Mouse (Mus musculus): ENCODE results near the gene Nek6. TPM values are rescaled to one million over a fixed set of nuclear protein-coding genes. Genes with fewer than 3 reads are reported as not detected.

Nek6 gene
- total RNA-seq, 4 experiments from 2014 or later = 2.3 to 5.0 (median 2.7) TPM

DNA sequence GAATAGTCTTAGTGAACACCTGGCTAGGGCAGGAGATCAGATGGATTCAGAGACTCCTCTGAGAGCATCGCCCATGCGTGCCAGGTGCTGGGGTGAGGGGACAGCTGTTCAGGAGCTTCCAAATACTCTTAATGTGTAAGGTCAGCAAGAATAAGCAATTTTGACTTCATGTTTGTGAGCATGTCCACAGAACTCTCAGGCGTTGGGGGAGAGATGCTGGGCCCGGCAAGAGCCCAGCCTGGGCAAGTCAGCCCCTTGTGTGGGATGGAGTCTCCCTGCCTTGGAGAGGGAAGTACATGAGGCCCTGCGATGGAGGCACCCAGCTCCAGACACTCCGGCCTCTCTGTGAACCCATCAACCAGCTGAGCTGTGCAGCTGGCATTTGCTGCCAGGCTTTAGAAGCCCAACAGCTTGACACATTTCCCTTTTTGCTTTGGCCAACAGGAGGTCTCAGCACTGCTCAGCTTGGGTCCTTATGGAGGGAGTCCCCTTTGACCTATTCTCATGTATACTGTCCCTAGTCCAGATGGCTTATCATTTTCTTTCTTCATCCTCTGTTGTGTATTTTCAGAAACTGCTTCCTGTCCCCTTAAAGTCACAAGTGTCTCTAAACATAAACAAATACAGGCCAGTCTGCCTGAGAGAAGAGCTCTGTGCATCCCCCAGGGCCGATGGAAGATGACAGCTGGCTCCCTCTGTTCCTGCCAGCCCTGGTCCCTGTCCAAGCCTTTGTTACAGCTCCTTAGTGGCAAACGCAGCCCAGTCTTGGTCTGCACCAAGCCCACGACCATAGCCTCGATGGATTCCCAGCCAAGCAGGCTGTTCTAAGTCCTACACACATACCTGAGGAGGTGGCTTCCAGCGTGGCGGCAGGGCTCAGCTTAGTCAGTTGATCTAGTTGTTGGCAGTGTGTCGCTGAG is 67.4 kb downstream of the Nek6 start:
- DNase-seq (ENCODE audit: low spot score) = no peak

DNA sequence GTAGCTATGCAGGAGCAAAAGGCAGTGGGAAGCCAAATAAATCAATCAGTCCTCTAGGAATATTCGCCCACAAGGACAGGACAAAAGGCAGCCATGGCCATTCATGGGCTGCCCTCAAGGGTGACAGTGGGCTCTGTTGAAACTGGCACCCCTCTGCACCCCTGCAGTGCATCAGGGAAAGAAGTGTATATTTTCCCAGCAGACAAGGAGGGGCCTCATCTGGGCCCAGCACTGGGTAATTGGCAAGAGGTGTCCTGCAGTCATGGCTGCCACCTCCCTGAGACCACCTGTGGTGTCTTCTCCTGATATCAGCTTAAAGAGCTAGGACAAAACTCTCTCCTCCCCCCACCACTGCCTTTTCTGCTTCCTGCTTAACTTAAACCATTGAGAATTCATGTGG is 68.1 kb downstream of the Nek6 start:
- no peak for DNase-seq (ENCODE audit: low spot score)

DNA sequence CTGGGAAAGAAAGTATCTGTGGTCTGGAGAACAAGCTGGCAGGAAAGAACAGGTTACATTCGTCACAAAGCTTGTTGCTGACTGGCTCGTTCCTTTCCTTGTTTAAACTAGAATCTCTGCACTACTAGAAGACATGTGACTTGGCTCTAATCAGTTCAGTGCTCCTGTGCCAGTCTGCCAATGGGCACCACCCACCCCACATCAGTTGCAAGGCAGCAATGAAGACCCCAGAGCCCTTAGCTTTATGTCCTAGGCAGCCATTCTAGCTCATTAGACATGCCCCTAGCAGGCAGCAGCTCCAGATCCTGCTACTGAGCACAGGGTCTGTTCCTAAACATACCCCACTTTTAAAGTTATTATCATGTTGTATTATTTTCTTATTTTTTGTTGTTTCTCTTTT is 72.5 kb downstream of the Nek6 start:
- DNase-seq (ENCODE audit: low spot score) = no peak

DNA sequence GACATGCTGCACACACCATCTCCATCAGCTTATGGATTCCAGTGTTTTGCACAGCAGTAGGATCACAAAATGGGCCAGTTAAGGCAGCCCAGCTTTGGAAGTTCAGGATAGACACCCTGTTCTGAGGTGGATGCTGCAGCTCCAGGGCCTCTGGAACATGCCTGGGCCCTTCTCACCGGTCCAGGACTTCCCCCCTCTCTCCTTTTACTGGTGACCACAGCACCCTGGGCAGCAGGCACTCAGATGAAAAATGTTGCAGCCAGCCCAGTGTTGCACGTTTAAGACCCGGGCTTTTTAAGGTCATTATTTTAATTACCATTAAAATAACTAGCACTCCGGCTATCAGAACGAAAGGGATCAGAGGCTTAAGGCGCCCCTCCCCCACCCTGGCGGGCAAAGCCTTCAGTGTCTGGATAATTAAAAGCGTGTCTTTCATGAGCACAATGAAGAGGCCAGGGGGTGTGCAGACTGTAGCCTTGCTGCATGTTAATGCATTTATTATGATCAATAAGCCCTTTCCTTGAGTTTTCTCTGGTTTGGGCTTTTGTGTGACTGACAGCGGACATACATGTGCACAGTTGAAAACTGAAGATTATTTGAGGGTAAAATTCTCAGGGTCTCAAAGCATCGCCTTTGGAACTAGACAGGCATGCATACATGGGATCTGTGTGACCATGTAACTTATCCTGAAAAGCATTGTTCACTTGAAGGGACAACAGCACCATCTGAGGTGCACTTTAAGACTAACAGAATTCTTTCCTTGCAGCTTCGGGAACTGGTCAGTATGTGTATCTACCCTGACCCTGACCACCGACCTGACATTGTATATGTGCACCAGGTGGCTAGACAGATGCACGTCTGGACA is 73.3 kb downstream of the Nek6 start:
- no peak for DNase-seq (ENCODE audit: low spot score)

DNA sequence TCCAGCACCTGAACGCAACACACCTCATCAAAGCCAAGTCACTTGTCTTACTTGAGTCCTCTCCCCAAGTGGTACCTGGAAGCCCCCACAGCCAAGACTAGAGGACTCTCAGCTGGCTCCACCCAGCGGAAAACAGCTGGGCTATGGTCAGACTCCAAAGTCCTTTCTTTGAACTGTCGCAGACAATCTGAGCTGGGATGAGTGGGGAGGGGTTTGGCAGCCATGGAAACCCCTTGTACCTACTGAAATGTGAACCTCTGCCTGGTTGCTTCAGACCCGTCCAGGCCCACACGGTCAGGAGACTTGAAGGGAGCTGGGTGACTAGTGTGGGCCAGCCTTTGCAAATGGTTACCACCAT is 73.9 kb downstream of the Nek6 start:
- no peak for DNase-seq (ENCODE audit: low spot score)

DNA sequence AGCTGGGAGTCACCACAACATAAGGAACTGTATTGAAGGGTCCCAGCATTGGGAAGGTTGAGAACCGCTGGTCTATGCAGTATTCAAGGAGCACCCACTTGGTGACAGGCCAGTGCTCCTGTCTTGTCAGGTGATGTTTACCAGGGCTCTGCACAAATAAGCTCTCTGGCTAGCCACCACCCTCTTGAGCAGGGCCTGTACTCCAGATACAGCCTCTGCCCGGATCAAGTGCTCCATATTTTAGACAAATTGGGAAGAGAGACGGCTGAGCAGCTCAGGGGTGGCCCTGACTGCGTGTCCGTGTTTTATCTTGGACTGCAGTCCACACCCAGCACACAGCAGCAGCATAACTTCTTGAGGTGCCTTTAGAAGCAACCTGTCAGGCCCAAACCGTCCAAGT is 75.3 kb downstream of the Nek6 start:
- no peak for DNase-seq (ENCODE audit: low spot score)

DNA sequence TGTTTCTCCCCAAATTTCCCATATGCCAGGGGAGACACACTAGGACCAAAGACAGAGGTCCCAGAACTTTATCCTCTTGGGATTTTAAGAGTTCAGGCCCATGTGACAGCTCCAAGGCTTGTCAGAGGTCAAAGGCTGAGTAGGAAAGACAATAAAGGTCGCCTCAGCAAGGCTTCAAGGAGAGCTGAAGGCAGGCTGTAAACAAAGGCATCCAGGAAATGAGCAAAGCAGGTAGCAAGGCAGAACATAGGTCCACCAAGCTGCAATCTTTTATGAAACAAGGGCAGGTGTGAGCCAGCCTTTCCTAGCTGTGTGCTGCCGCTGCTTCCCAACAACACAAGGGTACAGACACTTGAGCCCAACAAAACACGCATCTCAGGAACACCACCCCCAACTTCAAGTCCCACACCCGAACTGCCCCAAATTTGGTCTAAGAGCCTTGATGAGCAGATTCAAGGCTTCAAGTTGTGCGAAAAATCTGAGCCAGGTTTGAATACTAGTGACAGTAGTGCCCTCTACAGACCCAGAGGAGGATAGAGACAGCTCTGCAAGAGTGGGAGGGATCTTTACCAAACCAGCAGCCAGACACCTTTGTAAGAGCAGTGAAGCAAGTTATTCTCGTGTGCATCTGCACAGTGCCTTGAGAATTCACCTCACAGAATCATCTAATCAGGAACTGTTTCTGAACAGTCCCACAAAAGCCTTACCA is 80.5 kb downstream of the Nek6 start:
- DNase-seq (ENCODE audit: low spot score) = no peak

DNA sequence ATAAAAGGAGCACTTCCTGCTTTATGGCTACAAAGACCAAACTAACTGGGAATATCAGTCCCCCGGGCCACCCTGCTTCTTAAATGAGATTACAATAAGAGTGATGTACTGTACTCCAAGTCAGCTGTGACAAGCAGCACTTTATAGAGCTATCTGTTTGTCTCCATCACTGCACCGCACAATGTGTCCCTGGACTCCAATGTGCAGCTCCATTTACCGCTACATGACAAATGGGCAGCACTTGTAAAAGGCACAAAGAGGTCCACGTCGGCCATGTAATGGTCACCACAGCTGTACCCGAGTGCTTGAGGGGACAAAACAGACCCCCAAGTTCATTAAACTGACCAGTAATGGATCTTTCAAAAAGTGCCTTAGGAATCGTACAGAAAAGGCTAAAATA is 83.4 kb downstream of the Nek6 start:
- no peak for DNase-seq (ENCODE audit: low spot score)

DNA sequence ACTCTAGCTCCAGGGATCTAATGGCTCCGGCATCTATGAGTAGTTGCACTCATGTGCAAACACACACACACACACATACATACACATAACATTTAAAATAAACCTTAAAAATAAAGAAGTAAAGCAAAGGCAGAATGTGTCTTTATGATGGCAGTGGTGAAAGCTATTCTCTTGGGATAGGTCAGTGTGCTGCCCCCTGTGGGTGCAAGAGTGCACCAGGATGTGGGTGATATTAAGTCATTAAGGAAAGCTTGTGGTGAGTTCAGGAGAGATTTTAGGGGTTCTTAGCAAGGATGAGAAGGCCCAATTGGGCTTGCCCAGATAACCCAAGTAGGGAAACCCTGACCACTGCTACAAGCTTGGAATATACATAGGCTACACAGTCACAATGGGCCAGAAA is 86.5 kb downstream of the Nek6 start:
- no peak for DNase-seq (ENCODE audit: low spot score)

DNA sequence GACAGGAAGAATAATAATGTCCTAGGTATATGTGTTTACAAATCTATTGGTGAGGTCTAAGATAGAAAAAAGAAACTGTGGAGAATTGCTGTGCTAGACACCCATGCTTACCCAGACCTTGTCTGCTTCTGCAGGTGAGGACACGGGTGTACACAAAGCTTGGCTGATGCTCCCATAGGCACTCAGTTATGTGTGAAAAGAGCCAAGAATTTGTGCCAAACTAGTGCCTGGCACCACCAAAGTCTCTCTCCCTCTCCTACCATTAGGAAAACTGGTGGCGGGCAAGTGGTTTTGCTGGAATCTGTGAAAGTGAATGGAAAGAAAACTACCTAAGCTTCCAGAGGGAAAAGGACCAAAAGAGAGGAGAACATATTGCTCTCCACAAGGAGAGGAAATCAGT is 87.0 kb downstream of the Nek6 start:
- no peak for DNase-seq (ENCODE audit: low spot score)

DNA sequence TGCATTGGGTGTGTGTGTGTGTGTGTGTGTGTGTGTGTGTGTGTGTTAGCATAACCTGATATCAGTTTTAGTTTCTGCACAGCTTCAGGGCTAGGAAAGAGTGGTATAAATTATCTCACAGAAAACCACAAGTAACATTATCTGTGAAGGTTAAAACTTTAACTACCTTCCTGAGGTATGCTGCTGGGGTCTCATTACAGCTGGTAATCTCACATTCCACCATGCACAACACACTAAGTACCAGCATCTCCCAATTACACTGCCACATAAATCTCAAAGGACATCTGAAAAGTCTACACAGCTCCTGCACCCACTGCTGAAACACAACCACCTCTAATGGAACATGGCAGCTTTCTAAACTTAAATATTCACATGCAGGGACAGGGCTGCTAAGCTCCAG is 89.4 kb downstream of the Nek6 start:
- no peak for DNase-seq (ENCODE audit: low spot score)

DNA sequence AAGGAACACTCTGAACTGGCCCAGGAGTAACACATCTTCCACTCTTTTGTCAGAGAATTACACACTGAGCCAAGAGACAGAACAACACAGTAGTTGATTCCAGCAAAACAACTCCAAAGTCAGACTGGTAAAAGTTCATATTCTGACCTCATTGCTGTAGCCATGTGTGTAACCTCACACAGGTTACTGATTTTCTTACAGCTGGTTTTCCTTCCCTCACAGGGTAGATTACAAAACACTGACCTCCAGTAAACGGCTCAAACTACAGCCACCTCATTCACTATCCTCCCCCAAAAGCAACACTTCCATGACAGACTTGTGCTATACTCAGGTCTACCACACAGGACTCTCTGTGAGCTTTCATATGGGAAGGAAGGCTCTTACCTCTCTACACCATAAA is 96.3 kb downstream of the Nek6 start:
- no peak for DNase-seq (ENCODE audit: low spot score)

DNA sequence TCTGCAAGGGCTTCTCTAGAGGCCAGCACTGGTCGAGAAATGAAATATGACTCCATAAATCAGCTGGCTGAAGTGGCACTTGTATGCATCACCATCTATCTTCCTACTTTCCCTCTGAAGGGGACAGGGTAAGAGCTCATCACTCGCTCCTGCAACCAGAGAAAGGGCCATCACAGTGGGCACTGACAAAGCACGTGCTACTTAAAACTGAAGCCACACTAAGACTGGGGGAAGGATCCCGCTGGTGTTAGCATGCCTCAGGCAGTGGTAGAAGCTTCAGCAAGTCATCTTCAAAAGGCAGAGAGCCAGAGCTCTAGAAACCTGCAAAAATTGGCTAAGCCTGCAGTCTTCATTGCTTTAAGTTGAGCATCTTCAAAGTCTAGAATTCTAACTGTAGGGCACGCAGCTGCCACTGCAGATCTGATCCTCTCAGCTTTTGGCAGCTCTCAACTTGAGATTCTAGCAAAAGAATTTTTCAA is 97.4 kb downstream of the Nek6 start:
- no peak for DNase-seq (ENCODE audit: low spot score)

DNA sequence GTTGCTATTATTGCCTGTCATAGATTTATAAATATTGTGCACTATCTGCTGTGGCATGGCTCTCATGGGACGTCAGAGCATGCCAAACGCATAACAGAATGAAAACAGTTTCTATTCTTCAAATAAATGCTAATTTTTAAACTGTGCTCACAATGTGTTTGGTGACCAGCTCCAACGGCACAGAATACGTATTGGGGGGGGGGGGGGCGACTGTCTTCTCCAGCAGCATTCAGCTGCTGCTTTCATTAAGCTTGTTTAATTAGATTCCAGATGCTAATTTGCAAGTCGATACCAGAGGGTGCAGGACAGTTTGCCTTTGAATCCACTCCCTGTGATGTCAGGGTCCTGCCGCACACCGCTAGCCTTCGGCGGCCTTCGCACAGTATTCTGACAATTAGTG is 97.9 kb downstream of the Nek6 start:
- DNase-seq (ENCODE audit: low spot score) = no peak

DNA sequence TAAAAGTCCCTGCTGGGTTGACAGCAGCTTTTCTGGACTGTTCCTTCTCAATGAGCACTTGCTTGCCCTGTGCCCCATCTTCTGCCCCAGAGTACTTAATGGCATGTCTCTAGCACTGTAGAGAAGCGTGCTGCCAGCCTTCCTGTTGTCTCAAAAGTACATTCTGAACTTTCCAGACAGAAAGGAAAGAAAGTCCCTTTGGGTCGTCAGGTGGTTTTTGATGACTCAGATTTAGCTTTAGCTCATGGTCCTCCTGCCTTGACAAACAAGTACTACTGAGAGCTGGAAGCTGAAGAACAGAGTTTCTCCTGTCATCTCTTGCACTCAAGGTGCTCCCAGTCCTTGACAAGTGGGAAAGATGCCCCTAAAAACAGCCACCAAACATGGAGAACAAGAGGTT is 98.7 kb downstream of the Nek6 start:
- DNase-seq (ENCODE audit: low spot score) = no peak

DNA sequence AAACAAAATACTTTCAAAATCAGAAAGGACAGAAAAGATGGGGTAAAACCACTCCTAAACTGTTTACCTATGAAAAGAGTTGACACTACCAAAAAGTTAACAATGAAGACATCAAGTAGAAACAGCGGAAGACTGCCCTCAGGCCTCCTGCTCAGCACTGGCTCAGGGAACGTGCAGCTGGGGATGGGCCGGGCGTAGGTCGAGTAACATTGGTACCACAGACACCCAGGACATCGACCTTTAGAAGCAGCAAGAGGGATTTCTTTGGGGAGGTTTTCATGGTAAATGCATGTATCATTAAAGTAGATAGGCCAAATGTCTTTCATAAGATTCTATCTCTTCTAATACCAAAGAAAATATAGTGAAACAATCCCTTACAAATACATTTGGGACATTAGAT is 101.2 kb downstream of the Nek6 start:
- no peak for DNase-seq (ENCODE audit: low spot score)

DNA sequence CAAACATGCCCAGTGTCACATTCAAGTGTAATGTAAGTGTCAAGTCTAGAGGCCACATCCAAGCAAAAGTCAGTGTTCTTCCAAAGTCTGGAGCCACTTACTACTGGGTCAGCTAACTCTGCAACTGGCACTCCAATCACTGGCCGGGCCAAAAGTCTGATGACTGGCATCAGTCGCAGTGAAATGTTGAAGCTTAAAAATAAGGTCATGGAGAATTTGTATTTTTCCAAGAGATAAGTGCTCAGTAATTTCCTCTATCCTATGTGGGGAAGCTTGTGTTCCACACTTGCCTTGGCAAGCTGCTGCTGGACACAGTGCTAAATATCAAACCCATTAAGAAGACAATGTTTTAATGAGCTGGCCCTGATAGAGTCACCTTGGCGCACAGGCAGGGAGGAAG is 102.1 kb downstream of the Nek6 start:
- no peak for DNase-seq (ENCODE audit: low spot score)

DNA sequence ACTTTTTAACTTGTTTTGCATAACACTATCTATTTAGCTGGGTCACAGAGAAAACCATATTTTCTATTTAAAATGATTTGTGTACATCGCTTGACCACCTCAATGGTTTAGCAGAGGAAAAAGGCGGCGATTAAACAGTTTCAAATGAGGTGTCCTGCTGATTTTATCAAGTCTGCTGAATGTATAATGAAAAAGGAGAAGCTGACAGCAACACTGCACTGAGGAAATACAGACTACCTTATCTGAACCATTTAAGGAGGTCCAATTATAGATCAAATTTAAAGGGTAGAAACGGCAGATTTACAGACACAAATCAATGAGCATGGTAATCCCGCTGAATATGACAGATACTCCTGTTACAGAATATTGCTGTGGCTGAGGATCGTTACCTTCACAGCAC is 103.0 kb downstream of the Nek6 start:
- no peak for DNase-seq (ENCODE audit: low spot score)

DNA sequence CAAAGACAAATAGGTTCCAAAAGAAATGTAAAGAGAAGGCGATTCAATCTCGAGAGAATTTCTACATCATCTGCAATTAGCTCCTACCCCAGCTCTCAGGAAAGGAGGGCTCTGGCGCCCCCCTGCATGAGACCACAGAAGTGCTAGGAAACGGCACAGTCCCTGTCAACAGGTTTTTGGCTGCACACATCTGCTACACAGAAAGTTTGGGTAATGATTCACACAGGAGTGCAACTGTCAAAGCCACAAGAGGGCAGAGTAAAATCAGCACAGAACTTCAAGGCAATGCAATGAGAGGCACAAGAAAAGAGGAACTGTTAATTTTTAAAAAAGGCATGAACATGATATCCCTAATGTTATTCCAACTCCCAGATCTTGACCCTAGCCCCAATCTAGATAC is 104.6 kb downstream of the Nek6 start:
- DNase-seq (ENCODE audit: low spot score) = no peak

DNA sequence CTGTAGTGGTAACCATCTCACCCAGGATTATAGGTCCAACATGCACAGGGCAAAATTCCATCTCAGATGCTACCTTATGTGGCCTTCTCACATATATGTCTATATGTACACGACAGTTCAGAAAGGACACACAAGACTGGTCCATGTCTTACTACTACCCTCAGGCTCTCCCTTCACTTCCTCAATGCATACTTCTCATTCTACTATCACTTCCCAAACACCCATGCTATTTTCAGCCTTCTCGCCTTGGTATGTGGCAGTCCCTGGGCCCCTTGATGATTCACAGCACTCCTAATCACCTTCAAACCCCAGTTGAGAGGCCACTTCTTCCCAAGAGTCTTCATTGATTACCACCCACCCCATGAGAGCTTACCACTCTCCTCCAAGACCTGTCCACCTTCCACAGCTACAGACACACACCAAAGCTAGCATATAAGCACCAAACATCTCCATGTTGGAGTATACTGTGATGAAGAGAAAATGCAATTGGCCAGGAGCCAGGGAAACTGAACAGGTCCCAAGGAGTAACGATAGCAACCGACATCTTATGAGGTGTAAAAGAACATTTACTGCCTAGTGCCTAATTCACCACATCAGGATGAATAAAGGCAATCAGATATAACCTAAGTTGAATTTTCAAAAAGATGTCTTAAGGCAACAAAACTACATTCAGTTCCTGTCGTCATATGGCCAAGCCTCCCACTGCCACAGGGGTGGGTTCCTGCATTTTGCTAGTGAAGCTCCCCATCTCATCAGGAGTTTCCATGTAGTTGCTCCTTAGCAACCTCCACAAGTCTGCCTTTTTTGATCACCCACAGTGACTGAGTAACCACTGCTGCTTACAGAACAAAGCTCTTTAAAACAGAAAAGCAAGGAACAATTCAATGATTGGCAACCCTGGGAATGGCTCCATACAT is 105.8 kb downstream of the Nek6 start:
- no peak for DNase-seq (ENCODE audit: low spot score)

DNA sequence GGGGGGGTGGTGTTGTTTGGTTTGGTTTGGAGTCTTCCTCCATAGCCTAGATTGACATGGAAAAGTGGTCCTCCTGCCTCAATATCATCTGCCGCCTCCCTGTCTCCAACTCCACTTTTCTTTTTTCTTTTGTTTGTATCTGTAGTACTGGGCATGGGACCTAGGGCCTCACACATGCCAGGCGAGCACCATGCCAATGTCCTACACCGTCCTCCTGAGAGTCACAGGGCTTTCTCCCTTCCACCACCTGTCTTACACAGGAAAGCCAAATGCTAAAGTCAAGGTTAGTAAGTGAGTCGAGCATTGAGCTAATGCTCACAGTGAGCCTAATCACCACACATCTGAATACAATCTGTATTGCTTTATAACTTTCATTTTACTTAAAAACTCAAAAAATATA is 108.3 kb downstream of the Nek6 start:
- no peak for DNase-seq (ENCODE audit: low spot score)

Measured in heart, adult 8-10 months (tissue).